Mouse (Mus musculus) thymus, adult 2 months (tissue): Measurements from ENCODE around the gene Coa4.

Experiments
- CTCF ChIP-seq: fragments of 200-500 bp; IDR thresholded peaks from 2 replicates; pipeline ENCODE4 v1.5.1; 2012; ENCODE audit warnings: mild to moderate bottlenecking, control low read depth, low read length, moderate library complexity, borderline replicate concordance; ENCODE audit not compliant: control insufficient read depth, poor library complexity, insufficient read depth; ENCODE audit errors: extremely low read depth
- POLR2A ChIP-seq: fragments of 200-500 bp; IDR thresholded peaks from 2 replicates; pipeline ENCODE4 v1.6.1; 2012; ENCODE audit warnings: mild to moderate bottlenecking, low read length, control low read depth, moderate library complexity; ENCODE audit not compliant: control insufficient read depth, poor library complexity, insufficient read depth; ENCODE audit errors: extremely low read depth

- TF ChIP-seq POLR2A (no peak), CTCF (no peak)
Measured at GRCm38 (mm10) chr7:100533503-100533902, 3.4 kb upstream of the Coa4 start.
